Mouse (Mus musculus) bone marrow, adult 2 months (tissue): ENCODE measurements around the gene Rab11b.

ENCODE experiments used
- CTCF ChIP-seq: fragments of 200-500 bp; IDR thresholded peaks from 2 replicates; pipeline ENCODE4 v1.5.1; 2011; ENCODE audit warnings: low read length, control low read depth; ENCODE audit not compliant: control insufficient read depth, insufficient read depth
- POLR2A ChIP-seq: fragments of 200-500 bp; IDR thresholded peaks from 2 replicates; pipeline ENCODE4 v1.6.1; 2011; ENCODE audit warnings: low read depth, mild to moderate bottlenecking, control low read depth, low read length, borderline replicate concordance; ENCODE audit not compliant: control insufficient read depth

- TF ChIP-seq POLR2A (no peak), CTCF (no peak)
Measured at GRCm38 (mm10) chr17:33754656-33755055, 5.7 kb downstream of the Rab11b start.
